Mouse (Mus musculus) embryo, embryonic 11 days (tissue): ENCODE data around the gene C1qtnf9.
A peak's percentile ranks its signal among the peaks of the same experiment; 100 is the strongest.

Source experiments
- DNase-seq: peaks from one replicate; pipeline ENCODE4 v3.0.0-alpha.2; 2015

Gene C1qtnf9

GRCm38 (mm10) chr14:60752892-60753800 lies 14.8 kb upstream of the C1qtnf9 start:
- no peak for DNase-seq

DNA sequence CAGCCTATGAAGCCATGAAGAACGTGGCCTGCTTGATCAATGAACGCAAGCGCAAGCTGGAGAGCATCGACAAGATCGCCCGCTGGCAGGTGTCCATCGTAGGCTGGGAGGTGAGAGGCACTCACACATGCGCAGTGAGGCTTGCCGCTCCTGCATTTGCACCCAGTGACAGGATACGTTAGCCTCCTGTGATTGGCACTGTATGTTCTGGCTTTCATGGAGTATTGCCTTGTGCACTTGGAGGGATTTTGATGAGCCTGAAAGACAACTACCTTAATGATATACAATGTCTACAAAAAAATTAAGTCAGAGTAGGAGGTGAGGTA lies 14.2 kb upstream of the C1qtnf9 start:
- no peak for DNase-seq

DNA sequence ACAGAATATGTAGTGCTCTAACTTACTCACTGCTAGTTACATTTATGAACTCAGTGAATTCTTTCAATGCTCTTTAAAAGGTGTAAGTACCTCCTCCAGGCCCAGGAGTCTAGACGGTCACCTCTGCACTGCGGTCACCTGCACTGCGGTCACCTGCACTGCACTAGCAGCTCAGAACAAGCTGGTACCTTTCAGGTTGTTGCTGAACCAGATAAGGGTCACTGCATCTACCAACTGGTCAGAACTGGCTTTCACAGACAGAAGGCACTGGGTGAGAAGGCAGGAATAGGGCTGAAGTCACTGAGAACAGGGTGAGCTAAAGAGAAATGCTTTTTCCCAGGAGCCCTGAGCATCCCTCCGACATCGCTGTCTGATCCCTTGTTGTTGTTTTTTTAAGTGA lies 13.3 kb upstream of the C1qtnf9 start:
- no peak for DNase-seq

DNA sequence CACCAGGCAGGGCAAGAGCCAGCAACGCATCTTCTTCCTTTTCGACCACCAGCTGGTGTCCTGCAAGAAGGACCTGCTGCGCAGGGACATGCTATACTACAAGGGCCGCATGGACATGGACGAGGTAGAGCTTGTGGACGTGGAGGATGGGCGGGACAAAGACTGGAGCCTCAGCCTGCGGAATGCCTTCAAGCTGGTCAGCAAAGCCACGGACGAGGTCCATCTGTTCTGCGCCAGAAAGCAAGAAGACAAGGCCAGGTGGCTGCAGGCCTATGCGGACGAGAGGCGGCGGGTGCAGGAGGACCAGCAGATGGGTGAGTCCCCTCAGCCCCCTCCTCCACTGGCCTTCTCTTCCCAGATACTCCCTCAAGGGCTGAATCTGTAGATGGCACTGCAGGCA lies 11.7 kb upstream of the C1qtnf9 start:
- no peak for DNase-seq

DNA sequence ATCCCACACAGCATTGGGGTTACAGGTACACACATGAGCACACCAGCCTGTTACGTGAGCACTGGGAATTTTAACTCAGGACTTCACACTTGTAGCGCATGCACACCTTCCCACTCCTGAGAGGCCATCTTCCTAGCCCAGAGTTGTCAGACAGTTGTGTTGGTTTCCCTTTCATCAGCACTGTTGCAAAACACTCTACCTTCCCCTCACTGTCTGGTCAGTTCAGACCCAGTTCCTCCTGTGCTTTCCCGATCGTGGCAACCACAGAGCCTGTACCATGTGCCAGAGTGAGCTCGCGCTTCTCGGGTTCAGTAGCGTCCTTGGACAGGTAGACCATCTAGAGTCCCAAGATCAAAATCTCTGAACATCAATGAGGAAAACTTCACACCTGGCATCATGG lies 10.7 kb upstream of the C1qtnf9 start:
- DNase-seq: no peak

- DNase-seq: no peak
Measured at GRCm38 (mm10) chr14:60757722-60758121, 10.2 kb upstream of the C1qtnf9 start.

DNA sequence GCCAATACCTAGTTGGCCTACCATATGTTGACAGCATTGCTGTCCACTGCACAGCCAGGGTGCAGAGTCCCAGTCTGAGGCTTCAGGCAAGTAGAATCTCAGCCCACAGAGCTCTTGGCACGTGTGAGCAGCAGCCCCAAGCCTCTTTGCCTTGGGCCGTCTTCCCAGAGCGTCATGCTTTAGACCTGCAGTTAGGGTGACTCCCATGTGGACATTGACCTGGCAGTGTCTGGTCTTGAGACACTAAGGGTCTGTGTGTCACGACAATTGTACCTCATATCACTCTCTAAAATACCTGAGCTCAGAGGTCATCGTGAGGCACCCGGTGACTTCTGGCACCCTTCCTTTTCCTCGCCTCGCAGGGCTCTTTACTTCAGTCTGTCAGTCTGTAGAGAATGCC lies 8.8 kb upstream of the C1qtnf9 start:
- DNase-seq: no peak

- DNase-seq: no peak
Measured at GRCm38 (mm10) chr14:60761801-60762200, 6.1 kb upstream of the C1qtnf9 start.

GRCm38 (mm10) chr14:60762754-60763153 lies 5.2 kb upstream of the C1qtnf9 start:
- no peak for DNase-seq

GRCm38 (mm10) chr14:60763746-60764145 lies 4.2 kb upstream of the C1qtnf9 start:
- no peak for DNase-seq

- DNase-seq: no peak
Measured at GRCm38 (mm10) chr14:60764526-60764925, 3.4 kb upstream of the C1qtnf9 start.

DNA sequence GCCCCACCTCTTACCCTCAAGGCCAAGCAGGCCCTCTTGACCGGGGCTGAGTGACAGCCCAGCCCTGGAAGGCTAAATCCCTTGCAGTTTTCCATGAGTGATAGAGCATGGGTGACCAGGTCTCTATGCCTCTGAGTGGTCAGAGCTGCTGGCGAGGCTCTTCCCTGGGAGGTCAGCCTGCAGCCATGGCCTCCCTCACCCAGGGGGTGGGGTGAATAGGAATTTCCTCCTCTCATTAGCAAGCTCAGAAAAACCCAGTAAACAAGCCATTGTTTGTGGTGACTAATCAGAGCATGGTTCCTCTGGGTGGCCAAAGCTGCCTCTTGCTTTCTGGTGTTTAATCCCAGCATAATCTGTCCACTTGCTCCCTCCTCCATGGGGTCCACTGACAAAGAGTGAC lies 2.9 kb upstream of the C1qtnf9 start:
- no peak for DNase-seq

GRCm38 (mm10) chr14:60769340-60769739 lies 1.4 kb downstream of the C1qtnf9 start:
- peak; percentile 27 for DNase-seq

DNA sequence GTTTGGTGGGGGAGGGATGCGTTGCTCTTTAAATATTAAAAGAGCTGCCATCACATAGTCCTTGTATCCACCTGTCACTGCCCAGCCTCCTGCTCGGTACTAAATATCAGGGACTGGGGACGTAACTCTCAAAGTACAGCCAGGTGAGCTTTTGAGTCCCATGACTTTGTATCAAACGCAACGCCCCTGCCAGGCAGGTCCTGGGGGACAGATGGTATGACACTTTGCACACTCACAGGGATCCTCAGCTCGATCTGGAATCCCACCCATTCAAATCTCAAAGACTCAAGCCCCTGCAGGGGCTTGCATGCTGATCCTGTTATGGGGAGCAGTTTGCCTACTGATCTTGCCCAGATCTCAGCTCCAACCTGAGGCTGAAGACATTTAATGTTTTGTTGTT lies 2.7 kb downstream of the C1qtnf9 start:
- DNase-seq: no peak

GRCm38 (mm10) chr14:60771057-60771456 lies 3.1 kb downstream of the C1qtnf9 start:
- DNase-seq: peak; percentile 75

GRCm38 (mm10) chr14:60773476-60773875 lies 5.5 kb downstream of the C1qtnf9 start:
- no peak for DNase-seq

GRCm38 (mm10) chr14:60776521-60776920 lies 8.6 kb downstream of the C1qtnf9 start:
- DNase-seq: no peak

- DNase-seq: no peak
Measured at GRCm38 (mm10) chr14:60777485-60777919, 9.6 kb downstream of the C1qtnf9 start.

DNA sequence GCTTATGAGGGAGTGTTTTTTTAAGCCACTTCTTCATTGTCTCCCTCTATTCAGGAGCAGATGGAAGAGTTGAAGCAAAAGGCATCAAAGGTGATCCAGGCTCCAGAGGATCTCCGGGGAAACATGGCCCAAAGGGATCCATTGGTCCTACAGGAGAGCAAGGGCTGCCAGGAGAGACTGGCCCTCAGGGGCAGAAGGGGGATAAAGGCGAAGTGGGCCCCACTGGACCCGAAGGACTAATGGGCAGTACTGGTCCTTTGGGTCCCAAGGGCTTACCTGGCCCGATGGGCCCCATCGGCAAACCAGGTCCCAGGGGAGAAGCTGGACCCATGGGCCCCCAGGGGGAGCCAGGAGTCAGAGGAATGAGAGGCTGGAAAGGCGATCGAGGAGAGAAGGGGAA lies 11.3 kb downstream of the C1qtnf9 start:
- DNase-seq: no peak

DNA sequence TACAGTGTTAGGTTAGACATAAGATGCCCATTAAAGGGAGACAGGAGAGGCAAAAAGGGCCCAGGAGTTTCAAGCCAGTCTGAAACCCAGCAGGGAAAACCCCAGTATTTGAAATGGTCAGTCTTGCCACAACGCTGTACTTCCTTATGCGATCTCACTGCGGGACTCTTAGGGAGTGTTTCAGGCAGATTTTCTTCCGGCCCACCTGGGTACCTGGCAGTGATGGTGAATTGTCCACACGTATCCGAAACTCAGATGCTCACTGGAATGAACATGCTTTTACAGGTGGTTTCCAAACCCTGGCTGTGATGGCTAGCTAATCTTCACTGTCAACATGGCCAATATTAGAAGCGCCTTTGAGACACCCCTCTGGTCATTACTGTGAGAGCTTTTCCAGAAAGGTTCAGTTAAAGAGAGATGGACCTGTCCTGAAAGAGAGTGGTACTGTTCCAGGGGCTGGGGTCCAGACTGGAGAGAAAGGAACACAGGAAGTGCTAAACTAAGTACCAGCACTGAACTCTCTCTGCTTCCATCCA lies 14.3 kb downstream of the C1qtnf9 start:
- DNase-seq: no peak

DNA sequence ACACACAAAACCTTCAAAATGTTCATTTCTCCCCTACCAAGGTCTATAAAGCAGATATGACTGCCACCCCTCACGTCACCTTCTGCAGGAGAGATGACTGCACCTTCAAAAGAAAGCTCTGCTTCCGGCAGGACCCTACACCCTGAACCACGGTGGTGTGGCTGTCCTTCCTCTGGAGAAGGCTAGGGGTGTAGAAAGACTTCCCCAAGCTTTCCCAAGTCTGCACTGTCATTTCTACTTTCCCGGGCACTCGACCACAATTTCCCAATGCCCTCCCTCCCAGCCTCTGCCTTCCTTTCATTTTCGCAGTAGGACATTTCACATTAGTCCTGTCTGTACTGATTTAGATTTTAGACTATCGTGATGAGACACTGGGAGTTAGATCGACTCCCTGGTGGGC lies 15.3 kb downstream of the C1qtnf9 start:
- no peak for DNase-seq

DNA sequence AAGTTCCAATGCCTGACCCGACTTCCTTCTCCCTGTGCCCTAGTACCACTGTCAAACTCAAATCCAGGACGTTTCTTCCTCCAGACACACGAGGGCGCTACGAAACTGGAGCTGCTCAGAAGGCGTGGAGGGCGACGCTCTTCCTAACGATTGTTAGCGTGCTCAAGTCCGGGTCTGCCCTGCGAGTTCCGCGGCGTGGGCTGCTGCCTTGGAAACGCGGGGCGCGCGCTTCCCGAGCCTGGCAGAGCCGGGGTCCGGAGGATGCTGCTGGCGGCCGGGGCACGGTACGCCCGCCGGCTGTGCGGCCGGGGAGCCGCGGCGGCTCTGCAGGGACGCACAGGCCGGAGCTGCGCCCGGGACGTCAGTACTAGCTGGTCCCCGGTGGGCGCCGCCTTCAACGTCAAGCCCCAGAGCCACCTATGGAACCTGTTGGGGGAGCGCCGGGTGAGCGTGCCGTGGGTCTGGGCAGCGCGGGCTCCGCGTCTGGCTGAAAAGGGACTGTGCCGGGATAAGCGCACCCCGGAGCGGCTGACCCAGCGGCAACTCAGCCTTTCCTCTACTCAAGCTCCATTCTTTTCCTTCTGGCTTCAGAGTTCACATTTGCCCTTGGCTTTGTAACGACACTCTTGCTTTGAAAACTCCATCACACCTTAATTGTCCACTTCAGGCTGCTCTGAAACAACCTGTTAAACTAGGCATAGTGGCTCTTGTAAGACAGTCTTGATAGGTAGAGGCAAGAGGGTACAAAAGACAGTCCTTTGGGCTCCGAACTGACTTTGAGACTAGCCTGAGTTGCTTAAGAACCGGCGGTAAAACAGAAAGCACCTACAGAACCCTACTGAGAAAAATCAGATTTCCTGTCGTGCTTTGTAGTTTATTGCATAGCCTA lies 16.7 kb downstream of the C1qtnf9 start, which contains the start of gene Mipep:
TSS of gene Mipep (plus strand) at position 147 of the 889 bp plus-strand sequence.
- DNase-seq: peak; percentile 94

DNA sequence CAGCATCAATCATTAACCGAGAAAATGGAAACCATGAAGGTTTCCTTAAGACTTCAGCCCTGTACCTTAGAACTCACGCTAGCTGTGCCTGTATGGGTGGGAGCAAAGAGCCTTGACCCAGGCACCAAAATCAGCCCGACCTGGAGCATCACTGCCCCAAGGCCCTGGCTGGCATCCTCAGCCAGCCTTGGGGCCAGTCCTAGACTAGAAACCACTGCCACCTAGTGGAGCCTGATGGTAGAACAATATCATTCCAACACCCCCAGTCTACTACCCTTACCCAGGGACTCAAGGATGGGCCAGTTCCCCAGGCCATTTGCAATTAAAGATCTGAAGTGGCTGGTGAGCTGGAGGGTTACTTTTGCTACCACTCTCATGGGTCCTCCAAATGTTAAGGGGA lies 22.2 kb downstream of the C1qtnf9 start:
- peak; percentile 77 for DNase-seq
